ENCODE assay signal across 27 mouse cellular contexts in the genomic region with DNA sequence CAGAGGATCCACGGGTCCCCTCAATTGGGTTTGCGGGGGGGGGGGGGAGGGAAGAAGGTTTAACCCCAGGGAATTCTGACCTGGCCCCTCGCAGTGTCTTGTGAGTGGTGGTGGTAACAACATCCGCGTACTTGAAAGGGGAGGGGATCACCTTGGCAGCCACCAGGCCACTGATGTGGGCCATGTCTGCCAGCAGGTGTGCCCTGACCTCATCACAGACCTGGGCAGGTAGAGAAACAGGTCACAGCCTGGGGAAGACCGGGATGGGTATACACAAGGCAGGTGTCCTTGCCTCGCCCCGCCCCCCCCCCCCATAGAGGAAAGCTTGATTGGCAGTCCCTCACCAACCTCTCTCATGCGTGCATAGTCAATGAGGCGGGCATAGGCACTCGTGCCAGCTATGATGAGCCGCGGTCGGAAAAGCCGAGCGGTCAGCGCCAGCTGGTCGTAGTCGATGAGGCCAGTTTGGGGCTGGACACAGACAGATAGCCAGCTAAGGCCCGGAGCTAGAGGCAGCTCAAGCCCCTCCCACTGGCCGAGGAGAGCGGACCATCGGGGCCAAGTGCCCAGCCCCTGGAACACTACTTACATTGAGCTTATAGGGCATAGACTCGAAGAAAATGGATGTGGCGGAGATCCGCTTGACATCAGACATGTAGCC. TPM values are rescaled to one million over a fixed set of nuclear protein-coding genes. Genes with fewer than 3 reads are reported as not detected.
"Had no signal": no experiment of that assay in that cellular context is flagged by ENCODE, and none has a peak within 500 bp of the region (broad histone marks: within the 10 kb centered on the region; RNA-seq: fewer than 3 reads in every experiment).

No protein-coding gene starts in this region.

- H3K9me3 ChIP-seq: heart, embryonic 10.5 days; heart, embryonic 12.5 days; hindbrain, embryonic 13.5 days; hindbrain, embryonic 15.5 days; kidney, embryonic 15.5 days; limb, embryonic 13.5 days; limb, embryonic 15.5 days; liver, embryonic 13.5 days; liver, embryonic 15.5 days had no signal

- H3K9ac ChIP-seq: heart, embryonic 12.5 days; hindbrain, embryonic 13.5 days; hindbrain, embryonic 15.5 days; kidney, embryonic 15.5 days; limb, embryonic 15.5 days; liver, embryonic 13.5 days; liver, embryonic 15.5 days had no signal

- H3K27me3 ChIP-seq: hindbrain, embryonic 15.5 days had no signal

- H3K4me3 ChIP-seq: gastrocnemius, adult 2 months; heart, adult 2 months; heart, embryonic 10.5 days; heart, embryonic 12.5 days; hindbrain, embryonic 13.5 days; hindbrain, embryonic 15.5 days; kidney, embryonic 15.5 days; limb, embryonic 13.5 days; limb, embryonic 15.5 days had no signal

- DNase-seq: gastrocnemius, adult 2 months; gastrocnemius, postnatal 10 days; gastrocnemius, postnatal 25 days; heart, adult 2 months; heart, postnatal 4 days; kidney, adult 11 months; kidney, adult 2 months; kidney, adult 9 months; kidney, postnatal 14 days; kidney, postnatal 36 days; layer of hippocampus, adult 9-11 months; layer of hippocampus, postnatal 36 days; left cerebral cortex, postnatal 4 days; liver, embryonic 13.5 days had no signal

- H3K4me2 ChIP-seq: heart, embryonic 12.5 days; hindbrain, embryonic 13.5 days; hindbrain, embryonic 15.5 days; kidney, embryonic 15.5 days; limb, embryonic 13.5 days; limb, embryonic 15.5 days had no signal

- ATAC-seq: hindbrain, postnatal 0 days; intestine, embryonic 16.5 days had no signal

- H3K27ac ChIP-seq: gastrocnemius, adult 2 months; heart, adult 2 months; heart, embryonic 10.5 days; hindbrain, embryonic 10.5 days; hindbrain, embryonic 13.5 days; hindbrain, embryonic 15.5 days; hindbrain, postnatal 0 days; kidney, embryonic 15.5 days; kidney, postnatal 0 days; limb, embryonic 13.5 days; limb, embryonic 15.5 days; liver, embryonic 13.5 days; liver, embryonic 15.5 days had no signal

RNA-seq across cellular contexts. Expression of a gene that starts 15.2 kb away (rescaled TPM):
- total RNA-seq: granulocyte monocyte progenitor cell, adult 5-6 weeks had no signal
- polyA plus RNA-seq: liver, embryonic 15.5 days had no signal
